Mouse (Mus musculus) gastrocnemius, postnatal 25 days (tissue): ENCODE results near the gene Pop7. TPM values are rescaled to one million over a fixed set of nuclear protein-coding genes. Genes with fewer than 3 reads are reported as not detected.

ENCODE experiments used
- DNase-seq: peaks from one replicate; pipeline ENCODE4 v3.0.0; 2022
- total RNA-seq, 2 experiments: library from RNA; stranded (reverse); gene quantifications; 1 replicate in 1 of 2; 2 replicates in 1 of 2; pipeline ENCODE4 v1.2.3; 2021

The Pop7 gene
- total RNA-seq, 2 experiments from 2014 or later = 9.7 to 9.9 TPM

- no peak for DNase-seq
These were observed 26.1 kb upstream of the Pop7 start for GRCm38 (mm10) chr5:137528247-137528968.

GRCm38 (mm10) chr5:137527413-137527812 is 25.1 kb upstream of the Pop7 start:
- no peak for DNase-seq

GRCm38 (mm10) chr5:137526192-137526936 is 24.0 kb upstream of the Pop7 start:
- DNase-seq = no peak

- DNase-seq = no peak
These were observed 23.2 kb upstream of the Pop7 start for GRCm38 (mm10) chr5:137525511-137525910.

- no peak for DNase-seq
These were observed 22.4 kb upstream of the Pop7 start for GRCm38 (mm10) chr5:137524671-137525070.

GRCm38 (mm10) chr5:137524251-137524515 is 21.9 kb upstream of the Pop7 start:
- no peak for DNase-seq

GRCm38 (mm10) chr5:137523396-137524250 is 21.3 kb upstream of the Pop7 start:
- DNase-seq = no peak

GRCm38 (mm10) chr5:137522711-137523110 is 20.4 kb upstream of the Pop7 start:
- no peak for DNase-seq

- no peak for DNase-seq
These were observed 19.5 kb upstream of the Pop7 start for GRCm38 (mm10) chr5:137521861-137522260.

- DNase-seq = no peak
These were observed 17.6 kb upstream of the Pop7 start for GRCm38 (mm10) chr5:137519691-137520550.

- DNase-seq = no peak
These were observed 16.1 kb upstream of the Pop7 start, which contains the start of gene Gigyf1 for GRCm38 (mm10) chr5:137518436-137518835. TSS of gene Gigyf1 (plus strand) at chr5:137518548.

GRCm38 (mm10) chr5:137514811-137515210 is 12.5 kb upstream of the Pop7 start:
- no peak for DNase-seq

- no peak for DNase-seq
These were observed 11.8 kb upstream of the Pop7 start for GRCm38 (mm10) chr5:137513951-137514721.

- DNase-seq = no peak
These were observed 10.8 kb upstream of the Pop7 start for GRCm38 (mm10) chr5:137512847-137513794.

- DNase-seq = no peak
These were observed 9.4 kb upstream of the Pop7 start for GRCm38 (mm10) chr5:137511706-137512105.

GRCm38 (mm10) chr5:137510573-137511390 is 8.5 kb upstream of the Pop7 start:
- DNase-seq = no peak

- DNase-seq = peak; percentile 79
These were observed 7.7 kb upstream of the Pop7 start for GRCm38 (mm10) chr5:137510014-137510501.

GRCm38 (mm10) chr5:137504041-137504440 is 1.7 kb upstream of the Pop7 start:
- DNase-seq = no peak

GRCm38 (mm10) chr5:137502667-137503110 is 371 bp upstream of the Pop7 start:
- no peak for DNase-seq
